Mouse (Mus musculus) lung, postnatal 25 days (tissue): ENCODE results near the gene Scgb2b26.
"Not testable (repeated sequence)": the region's sequence is repeated elsewhere in the genome, so short reads cannot be mapped to it uniquely, and the experiment has no call there.

ENCODE experiments used
- DNase-seq: peaks from one replicate; pipeline ENCODE4 v3.0.0; 2022; ENCODE audit warnings: low spot score

Scgb2b26 gene

DNA sequence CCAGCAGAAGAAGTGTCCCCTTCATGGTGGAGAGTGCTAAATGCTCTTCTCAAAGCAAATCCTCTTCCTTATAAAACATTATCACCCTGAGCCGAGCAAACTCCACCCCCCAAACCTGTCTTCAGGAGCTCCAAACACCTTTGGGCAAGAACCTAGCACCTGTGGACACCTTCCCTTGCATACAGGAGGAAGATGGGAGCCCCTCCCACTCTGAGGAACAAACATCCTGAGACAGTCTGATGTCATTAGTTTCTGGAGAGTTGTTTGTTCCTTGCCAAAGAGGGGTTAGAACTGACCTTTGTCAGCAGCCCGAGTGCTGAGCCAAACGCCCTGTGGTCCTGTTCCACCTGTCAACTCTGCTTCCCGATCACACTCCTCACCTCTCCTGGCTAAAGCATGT, at the start of gene Scgb2b26:
Gene Scgb2b26, minus strand, starts transcription at position 101 of the 400 bp plus-strand sequence.
- DNase-seq, result no peak

DNA sequence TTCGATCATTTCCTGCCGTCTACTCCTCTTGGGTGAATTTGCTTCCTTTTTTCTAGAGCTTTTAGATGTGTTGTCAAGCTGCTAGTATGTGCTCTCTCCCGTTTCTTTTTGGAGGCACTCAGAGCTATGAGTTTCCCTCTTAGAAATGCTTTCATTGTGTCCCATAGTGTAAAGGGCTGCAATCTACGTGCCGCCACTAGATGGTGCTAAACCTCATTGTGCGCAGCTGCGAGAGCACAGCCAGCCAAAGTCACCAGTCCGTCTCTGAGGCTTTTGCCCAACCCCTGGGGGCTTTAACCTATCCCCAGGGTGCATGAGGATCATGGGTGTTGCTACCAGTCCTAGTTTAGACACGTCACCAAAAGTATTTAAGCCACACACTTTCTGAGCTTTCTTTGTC, 37.4 kb upstream of the Scgb2b26 start:
- DNase-seq, result not testable (repeated sequence)

DNA sequence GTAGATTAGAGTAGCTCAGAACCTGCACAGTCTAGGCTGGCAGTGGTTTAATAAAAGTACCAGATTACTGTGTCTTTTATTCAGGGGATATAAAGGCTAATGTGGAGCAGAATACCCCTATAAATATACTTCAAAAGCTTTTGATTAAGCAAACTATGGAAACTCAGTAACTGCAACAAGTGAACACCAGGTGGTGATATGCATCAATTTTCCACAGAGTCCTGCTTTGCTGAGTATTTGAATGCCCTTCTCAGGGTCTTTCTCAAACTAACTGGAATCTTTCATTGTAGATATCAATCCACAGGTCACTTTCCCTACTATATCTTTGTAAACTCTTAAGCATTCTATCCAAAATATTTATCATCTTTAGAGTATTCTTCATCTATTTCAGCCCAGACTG, 41.9 kb downstream of the Scgb2b26 start:
- no peak for DNase-seq

DNA sequence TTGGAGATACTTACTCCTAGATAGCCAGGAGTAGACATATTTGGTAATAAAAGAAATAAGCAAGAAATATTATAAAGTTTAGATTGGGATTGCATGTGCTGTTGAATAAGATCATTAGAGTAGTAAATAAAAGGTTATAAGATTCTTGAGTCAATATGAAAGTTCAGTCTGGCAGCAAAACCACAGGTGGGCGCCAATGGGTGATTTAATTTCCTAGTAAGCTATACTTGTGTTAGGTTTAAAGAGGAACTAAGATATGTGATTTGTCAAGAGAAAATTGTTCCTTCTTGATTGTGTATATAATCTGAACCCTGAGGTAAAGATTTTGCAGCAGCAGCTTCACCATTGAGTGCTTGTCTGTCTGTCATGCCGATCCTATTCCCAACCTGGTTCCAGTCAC, 44.0 kb downstream of the Scgb2b26 start:
- DNase-seq, result peak; percentile 6

DNA sequence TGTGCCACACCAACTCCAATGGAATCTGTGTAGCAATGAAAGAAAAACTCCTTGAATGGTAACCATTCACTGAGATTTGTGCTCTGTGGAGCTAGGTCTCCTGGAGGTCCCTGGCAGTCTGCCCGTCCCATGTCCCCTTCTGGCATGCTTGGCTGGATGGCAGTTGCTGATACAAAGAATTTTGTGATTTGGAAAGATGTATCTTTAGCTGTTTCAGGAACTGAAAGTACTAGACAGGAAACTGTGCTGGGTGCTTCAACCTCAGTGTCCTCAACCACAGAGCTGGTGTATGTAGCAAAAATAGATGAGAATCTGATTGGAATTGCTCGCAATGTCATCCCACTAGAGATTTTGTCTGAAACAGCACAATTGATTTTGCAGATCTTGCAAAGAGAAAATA, 44.8 kb downstream of the Scgb2b26 start:
- DNase-seq, result peak; percentile 6
